Mouse (Mus musculus) G1E-ER4 (cell line): ENCODE data around the gene Tent5d. TPM values are rescaled to one million over a fixed set of nuclear protein-coding genes. Genes with fewer than 3 reads are reported as not detected.

Experiments
- GATA1 ChIP-seq: IDR thresholded peaks from one replicate; pipeline ENCODE4 v1.8.0; 2012; ENCODE audit warnings: low read length, inconsistent platforms
- polyA plus RNA-seq: library from polyadenylated mRNA; stranded (reverse); fragments of >175 nt; gene quantifications from 2 replicates; pipeline ENCODE4 v1.2.3, GENCODE M21; 2012

The Tent5d gene
- 0.02 TPM in 1 of 2 replicates, not detected in the other for polyA plus RNA-seq

- no peak for TF ChIP-seq GATA1
These were observed at the start of gene Tent5d for GRCm38 (mm10) chrX:107792290-107792689. Tent5d (plus strand) TSS chrX:107792590.

- no peak for TF ChIP-seq GATA1
These were observed 24.5 kb upstream of the Tent5d start for GRCm38 (mm10) chrX:107767896-107768295.

GRCm38 (mm10) chrX:107790136-107790535 is 2.3 kb upstream of the Tent5d start:
- TF ChIP-seq GATA1 = no peak

GRCm38 (mm10) chrX:107790750-107791493 is 1.5 kb upstream of the Tent5d start:
- TF ChIP-seq GATA1 = no peak

- no peak for TF ChIP-seq GATA1
These were observed 3.4 kb downstream of the Tent5d start for GRCm38 (mm10) chrX:107795785-107796184.

- TF ChIP-seq GATA1 = no peak
These were observed 4.5 kb downstream of the Tent5d start for GRCm38 (mm10) chrX:107796919-107797318.

- TF ChIP-seq GATA1 = no peak
These were observed 19.7 kb downstream of the Tent5d start for GRCm38 (mm10) chrX:107812120-107812519.

GRCm38 (mm10) chrX:107815502-107816217 is 23.3 kb downstream of the Tent5d start:
- TF ChIP-seq GATA1 = no peak

GRCm38 (mm10) chrX:107816218-107816554 is 23.8 kb downstream of the Tent5d start, which contains the start of gene 2610002M06Rik:
2610002M06Rik (minus strand) TSS chrX:107816334.
- TF ChIP-seq GATA1 = no peak

- TF ChIP-seq GATA1 = no peak
These were observed 24.3 kb downstream of the Tent5d start for GRCm38 (mm10) chrX:107816726-107817125.

GRCm38 (mm10) chrX:107858165-107858564 is 65.8 kb downstream of the Tent5d start:
- no peak for TF ChIP-seq GATA1

Other genes with a start within 250 kb of the Tent5d start
- gene Tbx22, start 124.6 kb upstream of the Tent5d start, polyA plus RNA-seq = not detected in 2 replicates
- gene 2610002M06Rik, start 23.7 kb downstream of the Tent5d start, polyA plus RNA-seq = 4.0 and 5.8 TPM in 2 replicates
- not detected in 2 replicates for gene Gm732, start 155.9 kb downstream of the Tent5d start, polyA plus RNA-seq